Mouse (Mus musculus): ENCODE data around the gene Gm49342. TPM values are rescaled to one million over a fixed set of nuclear protein-coding genes. Genes with fewer than 3 reads are reported as not detected.

Gm49342 gene
- polyA plus RNA-seq, 2 experiments: 65.9 TPM; not detected in 1

GRCm38 (mm10) chr14:50981207-50981606, 36.9 kb downstream of the Gm49342 start:
- TF ChIP-seq CTCF (IDR thresholded peaks at IDR 0.05; ENCODE audit: low read depth) (no peak), EP300 (IDR thresholded peaks at IDR 0.05; ENCODE audit: low read depth) (no peak)
- Histone ChIP-seq H3K4me2 (ENCODE audit: low read depth) (no peak overlapping the region), H3K4me3 (ENCODE audit: insufficient read depth in 1 of 2, low read depth in 2 of 2, low read length in 2 of 2) (no peak overlapping the region), H3K27ac (no peak overlapping the region), H3K9ac (replicated peaks) (no peak overlapping the region), H3K4me1 (replicated peaks; ENCODE audit: control insufficient read depth in 2 of 2, insufficient read depth in 2 of 2, low read length in 1 of 2) (peaks cover 0 to 3% of the 10 kb centered on the region in 2 experiments; a peak in 1 of 4 replicates), H3K27me3 (ENCODE audit: control insufficient read depth, insufficient read depth, low read length) (no peaks in the 10 kb centered on the region), H3K9me3 (ENCODE audit: control insufficient read depth, low read length) (no peaks in the 10 kb centered on the region), H3K36me3 (replicated peaks; ENCODE audit: control insufficient read depth, insufficient read depth, low read depth) (no peaks in the 10 kb centered on the region)
- ATAC-seq (ENCODE audit: insufficient read depth) (no peak), DNase-seq (ENCODE audit: low read depth in 3 of 3, low spot score in 3 of 3) (no peak)
- WGBS (ENCODE audit: insufficient replicate concordance): 8% methylated on average over 2 of the region's 2 CpGs

- no peak for DNase-seq (ENCODE audit: low read depth in 3 of 3, low spot score in 3 of 3)
- H3K36me3 ChIP-seq (replicated peaks; ENCODE audit: control insufficient read depth, insufficient read depth, low read depth): no peaks in the 10 kb centered on the region
- no peak overlapping the region for H3K27ac ChIP-seq
- H3K4me3 ChIP-seq (ENCODE audit: insufficient read depth in 1 of 2, low read depth in 2 of 2, low read length in 2 of 2): no peak overlapping the region
- H3K9me3 ChIP-seq (ENCODE audit: control insufficient read depth, low read length): no peaks in the 10 kb centered on the region
- no peak overlapping the region for H3K9ac ChIP-seq (replicated peaks)
- no peaks in the 10 kb centered on the region for H3K27me3 ChIP-seq (ENCODE audit: control insufficient read depth, insufficient read depth, low read length)
- no peak overlapping the region for H3K4me2 ChIP-seq (ENCODE audit: low read depth)
- WGBS (ENCODE audit: insufficient replicate concordance): 21% methylated on average over 5 of the region's 5 CpGs
- TF ChIP-seq EP300 (IDR thresholded peaks at IDR 0.05; ENCODE audit: low read depth) (no peak), CTCF (IDR thresholded peaks at IDR 0.05; ENCODE audit: low read depth) (no peak)
- H3K4me1 ChIP-seq (replicated peaks; ENCODE audit: control insufficient read depth in 2 of 2, insufficient read depth in 2 of 2, low read length in 1 of 2): peaks cover 0 to 3% of the 10 kb centered on the region in 2 experiments; a peak in 1 of 4 replicates
- ATAC-seq (ENCODE audit: insufficient read depth): no peak
These were observed 37.5 kb downstream of the Gm49342 start for GRCm38 (mm10) chr14:50981837-50982236.

- DNase-seq (ENCODE audit: low read depth in 3 of 3, low spot score in 3 of 3): no peak
- Histone ChIP-seq H3K27ac (no peak overlapping the region), H3K36me3 (replicated peaks; ENCODE audit: control insufficient read depth, insufficient read depth, low read depth) (no peaks in the 10 kb centered on the region), H3K27me3 (ENCODE audit: control insufficient read depth, insufficient read depth, low read length) (no peaks in the 10 kb centered on the region), H3K9me3 (ENCODE audit: control insufficient read depth, low read length) (no peaks in the 10 kb centered on the region), H3K4me3 (ENCODE audit: insufficient read depth in 1 of 2, low read depth in 2 of 2, low read length in 2 of 2) (no peak overlapping the region), H3K4me2 (ENCODE audit: low read depth) (no peak overlapping the region), H3K4me1 (replicated peaks; ENCODE audit: control insufficient read depth in 2 of 2, insufficient read depth in 2 of 2, low read length in 1 of 2) (no peaks in the 10 kb centered on the region), H3K9ac (replicated peaks) (no peak overlapping the region)
- 66% methylated on average over 2 of the region's 2 CpGs for WGBS (ENCODE audit: insufficient replicate concordance)
- no peak for ATAC-seq (ENCODE audit: insufficient read depth)
- TF ChIP-seq CTCF (IDR thresholded peaks at IDR 0.05; ENCODE audit: low read depth) (no peak), EP300 (IDR thresholded peaks at IDR 0.05; ENCODE audit: low read depth) (no peak)
These were observed 43.4 kb downstream of the Gm49342 start for GRCm38 (mm10) chr14:50987668-50988067.

GRCm38 (mm10) chr14:50991037-50991436, 46.7 kb downstream of the Gm49342 start:
- whole genome bisulfite sequencing (ENCODE audit: insufficient replicate concordance): 58% methylated on average over 3 of the region's 3 CpGs
- Histone ChIP-seq H3K27me3 (ENCODE audit: control insufficient read depth, insufficient read depth, low read length) (no peaks in the 10 kb centered on the region), H3K4me1 (replicated peaks; ENCODE audit: control insufficient read depth in 2 of 2, insufficient read depth in 2 of 2, low read length in 1 of 2) (no peaks in the 10 kb centered on the region), H3K9ac (replicated peaks) (no peak overlapping the region), H3K27ac (no peak overlapping the region), H3K4me2 (ENCODE audit: low read depth) (no peak overlapping the region), H3K4me3 (ENCODE audit: insufficient read depth in 1 of 2, low read depth in 2 of 2, low read length in 2 of 2) (no peak overlapping the region), H3K9me3 (ENCODE audit: control insufficient read depth, low read length) (no peaks in the 10 kb centered on the region), H3K36me3 (replicated peaks; ENCODE audit: control insufficient read depth, insufficient read depth, low read depth) (no peaks in the 10 kb centered on the region)
- DNase-seq (ENCODE audit: low read depth in 3 of 3, low spot score in 3 of 3) (no peak), ATAC-seq (ENCODE audit: insufficient read depth) (no peak)
- no peak for TF ChIP-seq EP300 (IDR thresholded peaks at IDR 0.05; ENCODE audit: low read depth)
- TF ChIP-seq CTCF (IDR thresholded peaks at IDR 0.05; ENCODE audit: low read depth): no peak

- no peak for DNase-seq (ENCODE audit: low read depth in 3 of 3, low spot score in 3 of 3)
- H3K27ac ChIP-seq: no peak overlapping the region
- H3K4me3 ChIP-seq (ENCODE audit: insufficient read depth in 1 of 2, low read depth in 2 of 2, low read length in 2 of 2): no peak overlapping the region
- no peaks in the 10 kb centered on the region for H3K9me3 ChIP-seq (ENCODE audit: control insufficient read depth, low read length)
- H3K36me3 ChIP-seq (replicated peaks; ENCODE audit: control insufficient read depth, insufficient read depth, low read depth): no peaks in the 10 kb centered on the region
- H3K4me1 ChIP-seq (replicated peaks; ENCODE audit: control insufficient read depth in 2 of 2, insufficient read depth in 2 of 2, low read length in 1 of 2): peaks cover 0 to 6% of the 10 kb centered on the region in 2 experiments; a peak in 1 of 4 replicates
- no peak overlapping the region for H3K9ac ChIP-seq (replicated peaks)
- no peaks in the 10 kb centered on the region for H3K27me3 ChIP-seq (ENCODE audit: control insufficient read depth, insufficient read depth, low read length)
- no peak for ATAC-seq (ENCODE audit: insufficient read depth)
- H3K4me2 ChIP-seq (ENCODE audit: low read depth): no peak overlapping the region
- WGBS (ENCODE audit: insufficient replicate concordance): 10% methylated on average over 3 of the region's 3 CpGs
- TF ChIP-seq CTCF (IDR thresholded peaks at IDR 0.05; ENCODE audit: low read depth) (no peak), EP300 (IDR thresholded peaks at IDR 0.05; ENCODE audit: low read depth) (no peak)
These were observed 52.8 kb downstream of the Gm49342 start for GRCm38 (mm10) chr14:50997088-50997487.
